Mouse (Mus musculus) MEL (cell line): ENCODE data around the gene Slc1a5.

Source experiments
- GATA1 ChIP-seq: IDR thresholded peaks from 2 replicates; pipeline ENCODE4 v1.6.1; 2011; ENCODE audit warnings: low read depth, low read length, improper control_type of control experiment
- UBTF ChIP-seq: IDR thresholded peaks from 2 replicates; pipeline ENCODE4 v1.6.1; 2012; ENCODE audit warnings: low read depth, mild to moderate bottlenecking, inconsistent platforms, low read length, improper control_type of control experiment, moderate library complexity, borderline replicate concordance; ENCODE audit not compliant: insufficient read depth
- USF2 ChIP-seq, 2 experiments: IDR thresholded peaks; 2 replicates each; pipeline ENCODE4 v1.6.1; 2011 to 2012; ENCODE audit warnings: improper control_type of control experiment in 2 of 2, low read length in 2 of 2, borderline replicate concordance in 1 of 2, inconsistent platforms in 1 of 2, low read depth in 1 of 2, mild to moderate bottlenecking in 1 of 2; ENCODE audit not compliant: insufficient read depth in 1 of 2

- TF ChIP-seq USF2 (IDR thresholded peaks at IDR 0.05; ENCODE audit: borderline replicate concordance in 1 of 2, insufficient read depth in 1 of 2, low read depth in 1 of 2, low read length in 2 of 2) (no peak), UBTF (no peak), GATA1 (no peak)
Measured at GRCm38 (mm10) chr7:16810920-16811648, 29.9 kb downstream of the Slc1a5 start.
